Mouse (Mus musculus): Measurements from ENCODE around the gene Prdm16.

- no peak for TF ChIP-seq POLR2A (IDR thresholded peaks at IDR 0.05; ENCODE audit: insufficient read length, low read depth)
- no peak for TF ChIP-seq MYOG (IDR thresholded peaks at IDR 0.05; ENCODE audit: control insufficient read depth in 1 of 3, insufficient read depth in 1 of 3, insufficient read length in 2 of 3, low read depth in 2 of 3)
- TF ChIP-seq USF1 (IDR thresholded peaks at IDR 0.05; ENCODE audit: low read depth) = no peak
- no peak for TF ChIP-seq TCF12 (IDR thresholded peaks at IDR 0.05; ENCODE audit: insufficient read depth, poor library complexity, severe bottlenecking)
- TF ChIP-seq POLR2AphosphoS2 (IDR thresholded peaks at IDR 0.05; ENCODE audit: insufficient read length, low read depth) = no peak
Observed at GRCm38 (mm10) chr4:154541632-154542276, 94.9 kb downstream of the Prdm16 start.

Data from myocyte (in vitro differentiated cells).